Comparison of ENCODE assay signal across 1 mouse cellular context in genomic region chr15:79691023-79691508, GRCm38 (mm10).
A peak's percentile ranks its signal among the peaks of the same experiment; 100 is the strongest.
TF ChIP-seq lines count a peak whose summit lies in the region.

No protein-coding gene starts in this region.

TF ChIP-seq in CH12.LX, 34 proteins besides CTCF, POLR2A, EP300 and RAD21:
- peak; percentile 64; the same call in 1 of the 2 replicates for TF ChIP-seq UBTF (IDR thresholded peaks at IDR 0.05; ENCODE audit: low read depth, low read length)
- no peak for TF ChIP-seq NELFE (IDR thresholded peaks at IDR 0.05; ENCODE audit: low read depth, low read length)
- peak; percentile 80 for TF ChIP-seq MXI1 (IDR thresholded peaks at IDR 0.05; ENCODE audit: low read depth, low read length)
- TF ChIP-seq MAX (IDR thresholded peaks at IDR 0.05; ENCODE audit: low read length): peak; percentile 32; the same call in 1 of the 2 replicates
- no peak for TF ChIP-seq ZNF384 (IDR thresholded peaks at IDR 0.05; ENCODE audit: low read depth, low read length)
- TF ChIP-seq CHD1 (IDR thresholded peaks at IDR 0.05; ENCODE audit: low read depth, low read length): no peak
- 0 out of 2 replicates have a peak, but pooled peaks have one; percentile 11 for TF ChIP-seq SIN3A (IDR thresholded peaks at IDR 0.05; ENCODE audit: low read length)
- TF ChIP-seq ZKSCAN1 (IDR thresholded peaks at IDR 0.05; ENCODE audit: borderline replicate concordance, low read depth, low read length): no peak
TF ChIP-seq in CH12.LX: peak in this region for 4.
